ENCODE assay signal across 27 mouse cellular contexts in genomic region chr11:91442361-91442760, GRCm38 (mm10).
DNase-seq lines count a peak whose midpoint lies in the region; TF ChIP-seq lines count a peak whose summit lies in the region.
"Had no signal": no experiment of that assay in that cellular context is flagged by ENCODE, and none has a peak within 500 bp of the region (broad histone marks: within the 10 kb centered on the region; RNA-seq: fewer than 3 reads in every experiment).

No protein-coding gene starts in this region.

- H3K4me3 ChIP-seq in layer of hippocampus, adult 2 months, result no peak overlapping the region
- no peak overlapping the region for H3K4me3 ChIP-seq in left cerebral cortex, adult 2 months
- H3K4me3 ChIP-seq: embryonic facial prominence, embryonic 10.5 days; embryonic facial prominence, embryonic 15.5 days; forebrain, embryonic 12.5 days; hindbrain, embryonic 10.5 days; hindbrain, embryonic 15.5 days; limb, embryonic 13.5 days; lung, embryonic 15.5 days; midbrain, embryonic 10.5 days had no signal

- no peak for TF ChIP-seq CTCF in layer of hippocampus, adult 2 months (conservative IDR thresholded peaks at IDR 0.05)
- TF ChIP-seq CTCF in left cerebral cortex, adult 2 months (IDR thresholded peaks at IDR 0.05), result no peak

- peak; percentile 21 to 26 for DNase-seq in layer of hippocampus, adult 2 months (ENCODE audit: low spot score in 2 of 2)
- no peak for DNase-seq in layer of hippocampus, postnatal 14 days (ENCODE audit: low spot score in 2 of 2)
- DNase-seq in left cerebral cortex, adult 18-20 months (ENCODE audit: low spot score in 2 of 2), result peak; percentile 37 to 49
- DNase-seq in left cerebral cortex, adult 2 months (ENCODE audit: extremely low spot score in 1 of 2, low spot score in 2 of 2), result no peak
- peak; percentile 15 for DNase-seq in NIH3T3 (ENCODE audit: low read depth)
- DNase-seq in brain, adult 2 months (ENCODE audit: low read depth, low spot score), result peak; percentile 85
- no peak for DNase-seq in thymus, adult 18-20 months
- DNase-seq: adrenal gland, adult 8-10 months; B cell, adult 2 months; cerebellum, adult 8-10 months; cerebellum, postnatal 25 days; forebrain, postnatal 0 days; gastrocnemius, postnatal 10 days; heart, postnatal 14 days; kidney, adult 11 months; kidney, postnatal 14 days; spleen, adult 18-20 months; thymus, adult 2 months; thymus, postnatal 36 days had no signal

- no peak overlapping the region for H3K27ac ChIP-seq in layer of hippocampus, adult 2 months
- H3K27ac ChIP-seq in left cerebral cortex, adult 2 months, result no peak overlapping the region
- H3K27ac ChIP-seq: embryonic facial prominence, embryonic 10.5 days; embryonic facial prominence, embryonic 15.5 days; forebrain, embryonic 12.5 days; hindbrain, embryonic 10.5 days; hindbrain, embryonic 15.5 days; limb, embryonic 13.5 days; lung, embryonic 15.5 days; midbrain, embryonic 10.5 days had no signal

- intact Hi-C loops in left cerebral cortex, adult 2 months (cut with DNase I), result no loop called here

Comparison
In these comparisons a context has a peak if more than half of its experiments do, and no peak if none do; other contexts are left out.
1. DNase-seq: peak in layer of hippocampus, adult 2 months (2 of 2), left cerebral cortex, adult 18-20 months (2 of 2), NIH3T3 (single experiment) and brain, adult 2 months (single experiment); none in layer of hippocampus, postnatal 14 days (0 of 2), left cerebral cortex, adult 2 months (0 of 2) and thymus, adult 18-20 months (0 of 2).